ENCODE assay signal across 1 mouse cellular context in genomic region chr11:49246523-49246922, GRCm38 (mm10).
TF ChIP-seq lines count a peak whose summit lies in the region.

No protein-coding gene starts in this region.

TF ChIP-seq in myocyte, 11 proteins besides CTCF, POLR2A, EP300 and RAD21:
- no peak for TF ChIP-seq MYOD1 (IDR thresholded peaks at IDR 0.05; ENCODE audit: control insufficient read depth in 1 of 3, insufficient read length in 2 of 3, low read depth in 2 of 3)
- no peak for TF ChIP-seq TCF3 (IDR thresholded peaks at IDR 0.05; ENCODE audit: insufficient read length, low read depth)
- TF ChIP-seq TCF12 (IDR thresholded peaks at IDR 0.05; ENCODE audit: insufficient read depth, poor library complexity, severe bottlenecking), result no peak
- TF ChIP-seq POLR2AphosphoS2 (IDR thresholded peaks at IDR 0.05; ENCODE audit: insufficient read length, low read depth), result no peak
- no peak for TF ChIP-seq MAX (IDR thresholded peaks at IDR 0.05; ENCODE audit: low read depth)
- no peak for TF ChIP-seq SRF (IDR thresholded peaks at IDR 0.05; ENCODE audit: control insufficient read depth, insufficient read length, low read depth)
- no peak for TF ChIP-seq E2F4 (IDR thresholded peaks at IDR 0.05; ENCODE audit: insufficient read depth)
- TF ChIP-seq REST (IDR thresholded peaks at IDR 0.05; ENCODE audit: insufficient read depth, insufficient read length), result no peak
- TF ChIP-seq CEBPB (IDR thresholded peaks at IDR 0.05; ENCODE audit: insufficient read depth, poor library complexity, severe bottlenecking), result no peak
- TF ChIP-seq MYOG (IDR thresholded peaks at IDR 0.05; ENCODE audit: control insufficient read depth in 1 of 3, insufficient read depth in 1 of 3, insufficient read length in 2 of 3, low read depth in 2 of 3), result no peak
- no peak for TF ChIP-seq USF1 (IDR thresholded peaks at IDR 0.05; ENCODE audit: low read depth)
TF ChIP-seq in myocyte: peak in this region for 0.
